Mouse (Mus musculus) erythroblast, adult 5-6 weeks (primary cell): ENCODE measurements around the gene Id1. TPM values are rescaled to one million over a fixed set of nuclear protein-coding genes. Genes with fewer than 3 reads are reported as not detected.

Experiments
- ATAC-seq: replicated peaks from 2 replicates; pipeline ENCODE4 v1.8.0; 2016; ENCODE audit warnings: moderate number of reproducible peaks, mild to moderate bottlenecking, moderate TSS enrichment, inconsistent platforms; ENCODE audit not compliant: poor library complexity, low FRiP score, severe bottlenecking
- total RNA-seq, 2 experiments: library from RNA; stranded (forward) in 1 of 2; stranded (reverse) in 1 of 2; fragments of 150-400 nt in 1 of 2; fragments of 200-764, 138-1000 nt in 1 of 2; gene quantifications; 2 replicates each; pipeline versions ENCODE4 v1.2.3 to v1.2.4; 2015 to 2017; ENCODE audit warnings: low replicate concordance in 2 of 2

The Id1 gene
- total RNA-seq, 2 experiments from 2014 or later: 3.7 TPM; not detected in 1

DNA sequence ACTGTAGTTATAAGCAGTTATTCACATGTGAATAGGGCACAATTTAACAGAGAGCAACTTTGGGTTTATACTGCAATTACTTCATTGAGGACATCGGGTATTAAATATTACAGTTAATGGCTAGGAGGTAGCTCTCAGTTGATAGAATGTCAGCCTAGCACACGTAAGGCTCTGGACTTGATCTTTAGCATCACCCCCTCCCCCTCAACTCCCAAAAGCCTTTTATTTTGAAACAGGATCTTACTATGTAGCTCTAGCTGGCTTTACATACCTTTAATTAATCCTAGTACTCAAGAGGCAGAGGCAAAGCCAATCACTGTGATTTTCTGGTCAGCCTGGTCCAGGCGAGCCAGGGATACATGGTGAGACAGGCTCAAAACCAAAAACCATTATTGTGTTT, 41.0 kb downstream of the Id1 start:
- ATAC-seq: no peak

DNA sequence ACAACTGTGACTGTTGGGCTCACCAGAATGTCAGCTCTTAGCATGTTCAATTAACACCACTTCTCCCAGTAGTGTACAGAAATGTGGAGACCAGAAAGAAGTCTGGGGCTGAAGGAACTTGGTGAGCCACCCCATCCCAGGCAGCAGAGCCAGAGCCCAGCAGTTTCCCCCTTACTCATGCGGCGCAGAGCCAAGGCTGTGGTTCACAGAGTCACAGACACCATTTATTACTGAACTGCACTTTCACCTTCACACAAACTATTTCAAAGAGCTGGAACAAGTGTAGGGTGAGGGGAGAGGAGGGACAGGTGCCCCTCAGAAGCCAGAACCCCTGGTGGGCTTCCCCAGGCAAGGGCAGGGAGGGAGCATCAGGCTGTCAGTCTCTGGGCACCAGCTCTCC, 44.4 kb downstream of the Id1 start:
- no peak for ATAC-seq

DNA sequence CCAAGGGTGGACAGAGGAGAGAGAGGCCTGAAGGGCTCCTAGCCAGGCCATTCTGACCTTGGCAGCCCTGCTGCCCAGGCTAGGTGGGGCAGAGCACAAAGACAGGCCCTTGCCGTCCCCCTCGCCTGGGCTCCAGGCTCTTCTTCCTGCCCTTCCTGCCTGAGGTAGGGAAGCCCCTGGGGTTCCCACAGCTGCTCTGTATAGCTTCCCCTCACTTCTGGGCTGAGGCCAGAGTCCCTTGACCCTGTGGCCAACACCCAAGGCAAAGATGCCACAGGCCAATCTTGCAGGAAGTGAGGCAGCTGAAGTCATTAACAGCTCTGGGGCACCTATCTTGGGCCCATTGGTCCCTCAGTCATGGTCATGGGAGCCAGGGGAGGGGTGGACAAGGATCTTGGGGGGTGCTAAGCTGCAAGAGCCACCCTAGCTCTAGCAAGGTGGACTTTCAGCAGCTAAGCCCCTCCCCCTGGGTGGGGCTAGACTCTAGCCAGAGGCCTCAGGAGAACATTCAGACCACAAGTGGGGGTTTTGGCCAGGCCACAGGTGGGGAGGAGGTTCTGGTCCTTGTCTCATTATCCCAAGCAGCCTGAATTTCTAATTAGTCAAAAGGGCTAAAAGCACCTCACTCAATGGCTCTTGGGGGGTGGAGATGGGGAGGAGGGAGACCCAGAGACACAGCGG, 45.1 kb downstream of the Id1 start:
- ATAC-seq: no peak

DNA sequence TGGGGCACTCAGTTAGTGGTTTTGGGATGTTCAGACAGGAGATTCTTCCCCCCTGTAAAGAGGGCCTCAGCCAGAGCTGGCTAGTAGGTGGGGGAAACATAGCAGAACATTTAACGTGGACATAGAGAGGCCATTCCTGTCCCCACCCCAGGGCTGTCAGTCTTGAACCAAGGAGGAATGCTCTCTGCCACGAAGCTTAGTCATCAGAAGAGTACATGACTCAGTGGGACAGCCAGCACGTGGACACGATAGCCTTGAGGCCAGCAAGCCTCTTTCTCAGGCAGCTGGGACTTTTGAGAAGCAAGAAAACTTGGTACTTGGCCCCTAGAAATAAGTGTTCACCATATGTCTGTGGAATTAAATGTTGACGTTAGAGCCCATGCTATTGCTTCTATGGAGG, 46.6 kb downstream of the Id1 start:
- ATAC-seq: no peak

DNA sequence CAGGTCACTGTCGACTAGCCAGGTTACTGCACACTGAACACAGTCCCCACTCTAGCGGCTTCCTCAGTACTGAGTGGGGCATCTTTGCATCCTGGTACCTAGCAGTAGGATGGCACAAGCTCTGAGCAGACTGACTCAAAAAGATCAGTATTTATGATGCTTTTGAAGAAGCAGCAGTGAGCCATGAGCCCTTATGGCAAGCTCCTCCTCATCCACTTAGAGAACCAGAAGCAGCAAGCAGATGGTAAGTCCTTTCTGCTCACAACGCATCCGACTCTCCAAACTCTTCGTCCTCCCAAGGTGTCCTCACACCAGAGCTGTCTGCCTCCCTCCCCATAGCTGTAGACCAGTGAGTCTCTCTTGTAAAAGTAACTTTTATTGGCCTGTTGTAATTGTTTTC, 47.2 kb downstream of the Id1 start:
- no peak for ATAC-seq

DNA sequence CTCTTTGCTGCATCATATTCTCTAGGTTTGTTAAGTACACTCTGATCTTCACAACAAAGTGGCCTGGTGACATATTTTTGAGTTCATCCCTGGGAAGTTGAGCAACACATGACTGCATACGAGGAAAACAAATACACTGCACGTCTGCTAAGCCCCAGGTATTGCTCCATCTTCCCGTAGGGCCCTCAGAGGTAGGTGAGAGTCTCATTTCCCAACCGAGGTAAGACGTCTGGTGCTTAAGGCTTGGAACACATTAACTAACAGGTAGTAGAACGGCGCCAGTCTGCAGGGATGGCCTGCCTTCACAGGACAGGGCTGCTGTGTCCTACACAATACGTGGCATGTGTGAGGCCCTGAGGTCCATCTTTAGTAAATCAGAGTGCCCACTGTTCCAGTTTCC, 48.6 kb downstream of the Id1 start:
- ATAC-seq: no peak

DNA sequence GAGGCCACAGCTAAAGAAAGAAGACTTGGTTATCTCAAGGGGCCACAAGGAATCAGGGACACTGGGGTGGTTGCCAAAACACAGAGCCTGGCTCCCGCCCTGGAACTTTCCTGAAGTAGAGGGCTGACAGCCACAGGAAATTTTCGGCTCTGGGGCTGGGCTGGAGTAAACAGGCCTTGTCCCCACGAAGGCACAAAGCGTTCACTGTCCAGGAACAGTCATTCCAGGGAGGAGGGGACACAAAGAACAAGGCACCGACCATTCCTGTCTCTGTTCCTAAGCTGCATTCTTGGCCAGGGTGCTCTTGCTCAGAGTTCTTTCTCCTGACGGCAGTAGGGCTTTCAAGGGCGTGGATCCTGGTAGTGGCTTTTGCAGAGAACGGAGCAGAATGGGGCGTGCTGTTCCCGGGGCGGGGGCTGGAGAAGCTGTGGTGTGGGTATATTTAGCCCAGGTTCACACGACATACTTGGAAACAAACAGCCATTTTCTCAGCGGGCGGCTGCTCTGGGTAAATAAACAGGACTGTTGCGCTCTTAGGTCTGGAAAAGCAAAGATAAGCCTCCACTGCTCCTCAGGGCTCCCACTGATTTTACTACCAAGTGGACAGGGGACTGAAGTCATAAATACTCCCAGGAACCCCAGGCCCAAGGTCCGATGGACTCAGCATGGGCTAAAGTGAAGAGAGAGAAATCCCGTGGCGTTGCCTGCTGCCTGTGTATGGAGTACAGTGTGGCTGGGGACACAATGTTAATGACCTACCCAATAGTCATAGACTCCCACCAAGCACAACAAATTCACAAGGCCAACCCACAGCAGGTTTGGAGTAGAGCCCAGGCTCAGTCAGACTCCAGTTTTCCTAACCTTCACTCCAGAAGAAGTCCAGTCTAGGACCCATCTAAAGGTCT, 49.6 kb downstream of the Id1 start:
- ATAC-seq: no peak

Other genes starting within 250 kb of the Id1 start
- gene Defb22, start 246.1 kb upstream of the Id1 start, total RNA-seq (2015; ENCODE audit: low replicate concordance): not detected in 2 replicates
- not detected in 2 replicates for gene Defb22, start 246.1 kb upstream of the Id1 start, total RNA-seq (2017; ENCODE audit: low replicate concordance)
- not detected in 2 replicates for gene Defb26, start 224.6 kb upstream of the Id1 start, total RNA-seq (2015; ENCODE audit: low replicate concordance)
- gene Defb26, start 224.6 kb upstream of the Id1 start, total RNA-seq (2017; ENCODE audit: low replicate concordance): not detected in 2 replicates
- gene Defb28, start 218.0 kb upstream of the Id1 start, total RNA-seq (2015; ENCODE audit: low replicate concordance): not detected in 2 replicates
- not detected in 2 replicates for gene Defb28, start 218.0 kb upstream of the Id1 start, total RNA-seq (2017; ENCODE audit: low replicate concordance)
- not detected in 2 replicates for gene Defb29, start 196.2 kb upstream of the Id1 start, total RNA-seq (2015; ENCODE audit: low replicate concordance)
- gene Defb29, start 196.2 kb upstream of the Id1 start, total RNA-seq (2017; ENCODE audit: low replicate concordance): not detected in 2 replicates
- not detected in 2 replicates for gene Gm17416, start 166.9 kb upstream of the Id1 start, total RNA-seq (2015; ENCODE audit: low replicate concordance)
- gene Gm17416, start 166.9 kb upstream of the Id1 start, total RNA-seq (2017; ENCODE audit: low replicate concordance): not detected in 2 replicates
- gene Defb21, start 163.5 kb upstream of the Id1 start, total RNA-seq (2015; ENCODE audit: low replicate concordance): not detected in 2 replicates
- gene Defb21, start 163.5 kb upstream of the Id1 start, total RNA-seq (2017; ENCODE audit: low replicate concordance): not detected in 2 replicates
- not detected in 2 replicates for gene Defb19, start 155.9 kb upstream of the Id1 start, total RNA-seq (2015; ENCODE audit: low replicate concordance)
- gene Defb19, start 155.9 kb upstream of the Id1 start, total RNA-seq (2017; ENCODE audit: low replicate concordance): not detected in 2 replicates
- not detected in 2 replicates for gene Defb45, start 136.9 kb upstream of the Id1 start, total RNA-seq (2015; ENCODE audit: low replicate concordance)
- not detected in 2 replicates for gene Defb45, start 136.9 kb upstream of the Id1 start, total RNA-seq (2017; ENCODE audit: low replicate concordance)
- gene Defb36, start 131.9 kb upstream of the Id1 start, total RNA-seq (2015; ENCODE audit: low replicate concordance): not detected in 2 replicates
- gene Defb36, start 131.9 kb upstream of the Id1 start, total RNA-seq (2017; ENCODE audit: low replicate concordance): not detected in 2 replicates
- gene Defb25, start 113.2 kb upstream of the Id1 start, total RNA-seq (2015; ENCODE audit: low replicate concordance): not detected in 2 replicates
- gene Defb25, start 113.2 kb upstream of the Id1 start, total RNA-seq (2017; ENCODE audit: low replicate concordance): not detected in 2 replicates
- gene Rem1, start 109.3 kb upstream of the Id1 start, total RNA-seq (2015; ENCODE audit: low replicate concordance): 0.77 TPM in 1 of 2 replicates, not detected in the other
- 0.60 TPM in 1 of 2 replicates, not detected in the other for gene Rem1, start 109.3 kb upstream of the Id1 start, total RNA-seq (2017; ENCODE audit: low replicate concordance)
- 32.9 and 37.4 TPM in 2 replicates for gene H13, start 66.8 kb upstream of the Id1 start, total RNA-seq (2015; ENCODE audit: low replicate concordance)
- gene H13, start 66.8 kb upstream of the Id1 start, total RNA-seq (2017; ENCODE audit: low replicate concordance): 13.8 and 20.8 TPM in 2 replicates
- 2.3 TPM in 1 of 2 replicates, not detected in the other for gene Mcts2, start 49.2 kb upstream of the Id1 start, total RNA-seq (2015; ENCODE audit: low replicate concordance)
- gene Mcts2, start 49.2 kb upstream of the Id1 start, total RNA-seq (2017; ENCODE audit: low replicate concordance): 1.4 and 3.2 TPM in 2 replicates
- not detected in 2 replicates for gene Cox4i2, start 17.9 kb downstream of the Id1 start, total RNA-seq (2015; ENCODE audit: low replicate concordance)
- gene Cox4i2, start 17.9 kb downstream of the Id1 start, total RNA-seq (2017; ENCODE audit: low replicate concordance): not detected in 2 replicates
- gene Bcl2l1, start 95.5 kb downstream of the Id1 start, total RNA-seq (2015; ENCODE audit: low replicate concordance): 543 and 572 TPM in 2 replicates
- 807 and 937 TPM in 2 replicates for gene Bcl2l1, start 95.5 kb downstream of the Id1 start, total RNA-seq (2017; ENCODE audit: low replicate concordance)
- gene Tpx2, start 111.7 kb downstream of the Id1 start, total RNA-seq (2015; ENCODE audit: low replicate concordance): 39.8 and 43.9 TPM in 2 replicates
- 53.4 and 65.9 TPM in 2 replicates for gene Tpx2, start 111.7 kb downstream of the Id1 start, total RNA-seq (2017; ENCODE audit: low replicate concordance)
- gene Mylk2, start 175.1 kb downstream of the Id1 start, total RNA-seq (2015; ENCODE audit: low replicate concordance): not detected in 2 replicates
- gene Mylk2, start 175.1 kb downstream of the Id1 start, total RNA-seq (2017; ENCODE audit: low replicate concordance): not detected in 2 replicates
- gene Foxs1, start 197.0 kb downstream of the Id1 start, total RNA-seq (2015; ENCODE audit: low replicate concordance): not detected in 2 replicates
- gene Foxs1, start 197.0 kb downstream of the Id1 start, total RNA-seq (2017; ENCODE audit: low replicate concordance): not detected in 2 replicates
- gene Dusp15, start 215.4 kb downstream of the Id1 start, total RNA-seq (2015; ENCODE audit: low replicate concordance): not detected in 2 replicates
- 0.17 TPM in 1 of 2 replicates, not detected in the other for gene Dusp15, start 215.4 kb downstream of the Id1 start, total RNA-seq (2017; ENCODE audit: low replicate concordance)
- 0.38 TPM in 1 of 2 replicates, not detected in the other for gene Ttll9, start 226.2 kb downstream of the Id1 start, total RNA-seq (2015; ENCODE audit: low replicate concordance)
- not detected in 2 replicates for gene Ttll9, start 226.2 kb downstream of the Id1 start, total RNA-seq (2017; ENCODE audit: low replicate concordance)